Mouse (Mus musculus): ENCODE results near the gene Itpkb.
A peak's percentile ranks its signal among the peaks of the same experiment; 100 is the strongest.

Itpkb gene

DNA sequence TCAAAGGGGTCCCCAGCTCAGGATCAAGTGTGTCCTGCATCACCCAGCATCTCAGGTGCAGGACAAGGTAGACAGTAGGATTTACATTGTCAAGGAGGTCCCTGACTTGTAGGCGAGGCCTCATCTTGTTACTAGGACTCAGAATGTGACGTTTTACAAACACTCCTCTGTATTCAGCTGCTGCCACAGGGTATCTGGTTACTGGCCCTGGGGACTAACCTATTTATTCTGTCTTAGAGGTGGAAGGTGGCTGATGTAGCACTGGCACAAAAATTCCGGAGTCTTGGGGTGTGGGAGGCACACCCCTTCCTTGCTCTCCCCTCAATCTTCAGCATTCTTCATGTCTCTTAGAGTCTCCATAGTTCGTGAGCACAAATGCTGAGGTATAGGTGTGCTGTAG lies 16.8 kb downstream of the Itpkb start:
- DNase-seq, result no peak

GRCm38 (mm10) chr1:180347907-180348306 lies 17.6 kb downstream of the Itpkb start:
- no peak for DNase-seq

GRCm38 (mm10) chr1:180349090-180349489 lies 18.8 kb downstream of the Itpkb start:
- no peak for DNase-seq

DNA sequence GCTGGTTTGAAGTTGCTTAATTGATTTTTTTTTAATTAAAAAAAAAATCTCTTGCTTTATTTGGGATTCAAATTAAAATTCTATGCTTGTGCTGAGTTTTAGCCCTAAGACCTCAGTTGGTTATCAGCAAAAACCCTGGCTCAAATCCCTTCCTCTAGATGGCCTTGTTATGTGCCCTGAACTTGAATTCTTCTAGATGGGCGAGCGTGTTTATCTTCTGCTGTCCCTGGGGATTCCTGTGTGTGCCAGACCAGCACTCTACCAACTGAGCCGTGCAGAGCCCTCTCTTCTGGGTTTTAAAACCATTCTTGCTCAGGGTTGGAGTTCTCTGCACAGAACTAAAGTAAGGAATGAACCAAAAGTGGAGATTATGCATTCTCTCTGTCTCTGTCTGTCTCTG lies 22.0 kb downstream of the Itpkb start:
- no peak for DNase-seq

- DNase-seq, result peak in 1 of 2 experiments; percentile 66
These were observed 23.8 kb downstream of the Itpkb start for GRCm38 (mm10) chr1:180354129-180354528.

DNA sequence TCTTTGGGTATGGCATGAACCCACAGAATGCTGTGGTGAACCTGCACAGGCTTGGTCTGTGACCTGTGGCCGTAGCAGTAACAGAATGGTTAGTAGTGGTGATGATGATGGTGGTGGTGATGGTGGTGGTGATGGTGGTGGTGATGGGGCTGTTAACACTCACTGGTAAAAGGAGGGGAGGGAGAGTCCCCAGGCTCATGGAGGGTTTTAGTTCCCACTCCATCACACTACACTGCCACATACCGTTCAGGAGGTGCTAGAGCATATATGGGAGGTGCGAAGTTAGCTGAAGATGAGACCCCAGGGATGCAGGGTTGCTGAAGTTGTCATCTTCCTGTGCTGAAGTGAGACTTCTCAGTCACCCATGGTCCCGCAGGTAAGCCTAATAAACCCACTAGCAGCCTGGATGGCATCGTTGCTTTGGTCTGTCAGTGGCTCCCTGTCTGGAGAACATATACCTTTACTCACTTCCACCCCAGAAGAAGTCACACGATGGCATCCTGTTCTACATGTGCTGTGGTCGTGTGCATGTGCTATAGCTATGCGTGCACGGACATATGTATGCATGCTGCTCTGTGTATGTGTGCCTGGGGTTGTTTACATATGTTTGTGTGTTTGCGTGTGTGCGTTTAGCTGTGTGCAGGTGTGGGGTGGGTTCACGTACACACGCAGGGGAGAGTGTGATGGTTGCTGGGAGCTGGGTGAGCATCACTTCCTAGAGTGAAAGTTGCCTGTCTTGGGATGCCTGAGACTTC lies 24.9 kb downstream of the Itpkb start:
- DNase-seq, result no peak

DNA sequence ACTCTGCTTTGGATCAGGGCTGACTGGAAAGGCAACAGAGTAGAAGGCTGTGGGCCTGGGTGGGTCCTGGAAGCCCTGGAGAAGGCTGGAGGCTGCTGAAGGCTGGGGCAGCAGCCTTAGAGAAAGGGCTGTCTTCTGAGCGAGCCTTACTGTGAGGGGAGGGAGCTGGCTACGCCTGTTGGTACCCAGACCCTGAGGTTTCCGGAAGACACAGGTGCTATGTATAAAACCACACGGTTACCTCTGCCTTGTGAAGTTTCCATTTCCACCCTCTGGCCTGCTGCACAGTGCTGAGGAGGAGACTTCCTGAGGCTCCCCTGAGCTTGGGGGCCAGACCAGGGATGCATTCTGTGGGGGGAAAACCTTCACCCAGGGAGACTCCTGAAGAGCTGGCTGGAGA lies 25.9 kb downstream of the Itpkb start:
- no peak for DNase-seq

DNA sequence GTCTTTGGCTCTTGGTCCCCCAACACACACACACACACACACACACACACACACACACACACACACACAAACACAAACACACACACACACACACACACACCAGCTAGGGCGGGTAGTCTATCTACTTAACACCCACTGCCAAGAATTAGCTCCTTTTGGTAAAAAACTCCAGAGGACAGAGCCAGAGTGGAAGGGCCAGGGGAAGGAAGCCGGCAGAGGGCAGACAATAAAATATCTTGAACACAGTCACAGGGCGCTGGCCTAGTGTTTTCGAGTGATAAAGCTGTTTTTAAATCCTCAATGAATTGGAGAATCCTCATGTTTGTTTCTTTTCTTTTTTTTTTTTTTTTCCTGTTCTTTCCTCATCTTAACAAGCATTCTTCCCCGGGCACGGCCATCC lies 26.6 kb downstream of the Itpkb start:
- no peak for DNase-seq

- DNase-seq, result no peak
These were observed 27.6 kb downstream of the Itpkb start for GRCm38 (mm10) chr1:180357893-180358331.

DNA sequence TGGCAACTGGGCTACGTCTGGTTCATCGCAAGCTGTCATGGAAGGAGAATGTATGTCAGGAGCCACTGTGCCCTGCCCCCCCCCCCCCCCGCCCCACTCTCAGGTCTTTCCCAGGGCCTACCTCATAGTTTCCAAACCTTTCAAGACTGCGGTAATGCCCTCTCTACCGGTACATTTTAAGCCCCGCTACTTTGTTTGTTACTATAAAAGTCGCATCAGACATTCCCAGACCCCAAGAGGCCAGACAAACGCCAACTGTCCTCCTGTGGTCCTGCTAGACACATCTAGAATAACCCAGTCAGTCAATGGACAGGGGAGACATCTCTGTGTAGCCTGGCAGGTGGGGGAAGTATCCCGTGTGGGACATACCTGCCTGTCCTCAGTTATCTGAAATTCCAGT lies 28.2 kb downstream of the Itpkb start:
- no peak for DNase-seq

GRCm38 (mm10) chr1:180359311-180359710 lies 29.0 kb downstream of the Itpkb start:
- DNase-seq, result no peak

- no peak for DNase-seq
These were observed 31.9 kb downstream of the Itpkb start for GRCm38 (mm10) chr1:180362176-180362575.

- DNase-seq, result no peak
These were observed 32.6 kb downstream of the Itpkb start for GRCm38 (mm10) chr1:180362844-180363243.

GRCm38 (mm10) chr1:180363317-180363716 lies 33.0 kb downstream of the Itpkb start:
- peak; percentile 41 to 56 for DNase-seq

DNA sequence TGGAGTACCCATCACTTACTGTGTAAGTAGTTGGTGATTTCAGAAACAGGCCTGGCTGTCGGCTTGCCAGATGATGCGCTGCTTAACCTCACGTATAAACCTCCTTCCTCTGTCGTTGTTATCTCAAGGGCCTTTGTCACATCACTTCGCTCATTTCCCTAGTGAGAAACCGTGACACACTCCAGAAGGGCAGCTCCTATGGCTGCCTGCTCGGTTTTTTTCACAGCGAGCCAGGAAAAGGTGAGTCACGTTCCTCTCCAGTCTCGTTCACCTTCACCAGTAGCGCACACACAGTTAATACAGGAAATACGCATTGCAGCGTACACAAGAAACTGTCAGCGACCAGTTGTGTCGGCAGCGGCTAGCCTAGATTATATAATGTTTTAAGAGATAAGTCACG lies 33.7 kb downstream of the Itpkb start:
- DNase-seq, result peak; percentile 77 to 80

DNA sequence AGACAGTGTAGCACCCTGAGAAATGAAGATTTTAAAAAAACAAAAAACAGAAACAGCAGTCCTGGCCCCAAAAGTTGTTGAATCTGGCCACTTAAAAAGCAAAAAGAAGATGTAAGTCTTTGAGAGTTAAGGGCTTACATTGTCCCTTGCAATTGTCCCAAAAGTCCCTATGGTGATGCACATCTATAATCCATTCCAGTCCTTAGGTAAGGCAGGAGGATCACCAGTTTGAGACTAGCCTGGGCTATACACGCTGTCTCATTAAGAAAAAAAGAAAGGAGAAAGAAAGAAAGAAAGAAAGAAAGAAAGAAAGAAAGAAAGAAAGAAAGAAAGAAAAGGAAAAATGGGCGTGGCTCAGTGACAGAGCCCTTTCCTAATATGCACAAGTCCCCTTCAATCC lies 34.4 kb downstream of the Itpkb start:
- no peak for DNase-seq

DNA sequence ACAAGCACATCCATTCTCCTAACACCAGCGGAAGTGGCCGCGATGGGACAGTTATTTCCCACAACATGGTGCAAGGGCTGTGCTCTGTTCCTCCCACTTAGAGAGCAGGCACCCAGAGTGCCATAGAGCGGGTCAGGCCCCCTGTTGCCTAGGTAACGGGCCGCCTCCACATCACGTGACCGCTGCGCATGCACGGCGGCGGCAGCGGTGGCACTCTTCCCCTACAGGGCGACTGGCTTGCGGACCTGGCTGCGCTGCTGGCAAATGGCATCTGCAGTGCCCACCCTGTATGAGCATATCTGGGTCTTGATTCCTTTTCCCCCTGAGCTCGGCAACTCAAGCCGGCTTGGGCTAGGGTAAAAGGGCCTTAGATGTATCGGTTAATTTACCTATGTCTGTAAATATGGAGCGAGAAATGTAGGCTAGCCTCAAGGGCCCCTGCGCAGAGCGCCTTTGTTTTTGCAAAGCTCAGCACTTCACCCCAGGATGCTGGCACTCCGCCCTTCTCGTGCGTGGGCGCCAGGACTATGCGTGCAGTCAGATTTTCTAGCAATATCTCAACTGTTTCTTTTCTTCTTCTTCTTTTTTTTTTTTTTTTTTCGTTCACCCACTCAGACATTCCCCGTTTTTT lies 35.0 kb downstream of the Itpkb start:
- peak; percentile 95 to 97 for DNase-seq

DNA sequence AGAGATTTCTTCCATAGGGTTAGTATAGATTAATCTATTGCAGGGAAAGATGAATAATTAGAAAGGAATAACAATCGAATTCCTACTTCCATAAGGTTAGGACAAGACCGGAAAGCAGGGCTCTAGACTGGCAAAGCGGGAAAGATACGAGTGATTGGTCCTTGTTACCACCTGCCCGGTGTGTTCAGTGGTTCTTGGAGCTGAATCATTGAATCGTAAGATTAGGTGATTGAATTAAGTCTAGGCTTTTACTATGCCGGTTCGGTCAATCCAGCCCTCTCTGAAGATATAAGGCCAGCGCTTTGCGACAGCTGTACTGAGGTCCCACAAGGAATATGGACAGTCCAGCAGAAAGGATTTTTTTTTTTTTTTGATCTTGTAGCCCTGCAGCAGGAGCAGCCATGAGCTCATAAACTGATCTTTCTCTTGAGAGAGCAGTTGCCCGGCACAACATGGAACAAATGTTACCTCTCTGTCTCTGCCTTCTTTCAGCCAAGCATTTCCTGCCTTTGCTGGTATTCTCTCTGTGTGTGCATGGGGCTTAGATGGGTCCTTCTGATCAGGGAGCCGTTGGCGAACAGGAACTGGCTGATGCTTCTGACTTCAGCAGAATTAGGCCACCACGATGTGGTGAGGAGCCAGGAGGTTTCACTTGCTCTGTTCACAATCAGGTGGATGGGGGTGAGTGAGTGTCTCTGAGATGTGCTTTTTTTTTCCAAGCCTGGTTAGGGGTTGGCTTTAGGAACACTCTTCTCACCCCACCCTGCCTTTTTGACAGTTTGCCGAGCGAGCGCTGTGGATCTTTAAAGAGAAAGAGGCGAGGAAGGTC lies 35.9 kb downstream of the Itpkb start:
- no peak for DNase-seq

DNA sequence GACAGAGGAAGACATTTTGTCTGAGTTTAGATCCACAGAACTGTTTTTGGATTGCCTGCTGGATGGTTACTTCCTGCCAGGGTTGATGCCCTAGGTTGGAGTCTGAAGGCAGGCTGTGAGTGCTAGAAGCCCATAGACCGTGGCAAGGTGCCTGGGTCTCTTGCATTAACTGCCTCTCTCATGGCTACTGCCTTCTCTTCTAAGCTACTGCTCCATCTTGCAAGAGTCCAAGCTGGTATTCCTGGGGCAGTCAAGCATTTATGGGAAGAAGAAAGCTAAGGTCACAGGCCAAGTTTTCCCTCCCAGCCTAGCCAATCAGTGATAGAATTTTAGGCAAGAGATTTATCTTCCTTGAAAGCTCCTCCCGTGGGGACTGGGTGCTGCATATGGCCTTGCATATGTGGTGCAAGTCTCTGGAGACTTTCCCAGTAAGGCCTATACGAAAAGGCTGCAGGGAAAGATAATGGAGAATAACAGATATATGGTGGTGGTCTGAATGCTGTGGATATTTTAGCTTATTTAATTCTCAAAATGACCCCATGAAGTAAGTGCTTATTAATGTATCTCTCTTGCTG lies 36.8 kb downstream of the Itpkb start:
- no peak for DNase-seq

- DNase-seq, result no peak
These were observed 37.3 kb downstream of the Itpkb start for GRCm38 (mm10) chr1:180367626-180368025.

- DNase-seq, result no peak
These were observed 37.8 kb downstream of the Itpkb start for GRCm38 (mm10) chr1:180368112-180368511.

DNA sequence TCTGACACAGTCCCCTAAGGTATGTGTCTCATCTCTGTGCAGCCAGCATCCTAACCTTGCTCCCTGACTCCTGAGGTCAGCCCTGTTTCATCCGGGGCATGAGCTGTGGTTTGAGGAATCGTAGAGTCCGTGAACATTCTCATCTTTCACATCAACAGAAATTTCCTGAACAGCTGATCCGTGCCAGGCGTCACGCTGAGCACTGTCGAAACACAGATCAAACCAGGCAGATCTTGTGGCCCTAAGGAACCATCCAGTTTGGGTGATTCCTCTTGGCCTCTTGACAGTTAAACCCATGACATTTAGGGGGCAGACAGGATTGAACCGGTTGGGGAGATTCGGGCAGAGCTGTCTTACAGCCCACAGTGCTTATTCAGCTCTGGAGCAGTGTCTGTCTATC lies 38.4 kb downstream of the Itpkb start:
- no peak for DNase-seq

Measured in lung, adult 18-20 months (tissue).